Mouse (Mus musculus): ENCODE results near the gene Spdl1. TPM values are rescaled to one million over a fixed set of nuclear protein-coding genes. Genes with fewer than 3 reads are reported as not detected.

The Spdl1 gene
- polyA plus RNA-seq, 1 experiment from 2014 or later: 21.8 TPM

DNA sequence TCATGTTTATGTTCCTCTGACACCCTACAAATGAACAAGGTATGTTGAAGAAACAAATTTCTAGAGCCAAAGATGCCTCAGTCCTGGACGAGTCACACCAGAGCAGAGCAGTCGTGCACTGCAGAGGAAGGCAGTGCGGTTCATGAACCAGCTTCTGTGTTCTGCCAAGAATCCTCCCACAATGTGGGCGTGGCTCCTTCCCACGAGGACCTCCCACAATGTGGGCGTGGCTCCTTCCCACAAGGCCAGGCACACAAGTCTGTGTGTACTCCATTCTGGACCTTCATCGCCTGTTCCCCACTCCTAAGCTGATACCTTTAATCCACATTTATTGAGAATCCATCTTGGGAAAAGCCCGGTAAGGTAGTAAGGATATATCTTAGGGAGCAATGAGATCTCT is 41.6 kb downstream of the Spdl1 start:
- H3K27me3 ChIP-seq (ENCODE audit: control insufficient read depth, insufficient read depth, low read length): no peaks in the 10 kb centered on the region
- no peak overlapping the region for H3K27ac ChIP-seq (ENCODE audit: low read length)
- H3K36me3 ChIP-seq (ENCODE audit: control insufficient read depth, insufficient read depth, low read length): no peaks in the 10 kb centered on the region
- WGBS: 54% methylated on average over 8 of the region's 8 CpGs
- H3K4me2 ChIP-seq (replicated peaks; ENCODE audit: low read depth, low read length): no peak overlapping the region
- H3K9me3 ChIP-seq (ENCODE audit: control insufficient read depth, low read depth, low read length): no peaks in the 10 kb centered on the region
- no peak overlapping the region for H3K9ac ChIP-seq (replicated peaks; ENCODE audit: low read depth, low read length)
- H3K4me1 ChIP-seq (ENCODE audit: control insufficient read depth, insufficient read depth, low read length): no peaks in the 10 kb centered on the region
- ATAC-seq (ENCODE audit: insufficient number of reproducible peaks, insufficient read depth, low FRiP score, low read depth): no peak
- H3K4me3 ChIP-seq (ENCODE audit: low read depth, low read length): no peak overlapping the region

DNA sequence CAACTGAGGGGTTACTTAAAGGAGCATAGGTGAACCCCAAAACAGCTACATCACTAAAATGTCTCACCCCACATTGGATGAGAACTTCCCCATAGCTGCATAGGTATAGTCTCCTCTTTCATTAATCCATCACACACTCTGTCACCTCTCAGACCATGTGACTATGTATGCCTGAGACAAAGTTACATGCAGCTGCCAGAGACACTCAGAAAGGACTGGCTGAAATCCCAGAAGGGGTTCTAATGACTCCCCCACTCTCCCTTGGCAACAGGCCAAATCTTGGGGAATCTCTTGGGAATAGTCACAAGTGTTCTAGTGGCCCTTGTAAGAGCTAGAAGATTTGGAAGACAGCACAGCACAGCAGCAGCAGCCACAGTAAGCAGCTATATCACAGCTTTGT is 48.6 kb downstream of the Spdl1 start:
- ATAC-seq (ENCODE audit: insufficient number of reproducible peaks, insufficient read depth, low FRiP score, low read depth): no peak

GRCm38 (mm10) chr11:34783587-34784043 is 49.8 kb downstream of the Spdl1 start, which contains the start of gene Dock2:
Dock2 (minus strand) TSS chr11:34783892.
- no peak within 1 kb of the TSS for H3K4me2 ChIP-seq (replicated peaks; ENCODE audit: low read depth, low read length)

More for the DNA sequence above, 48.6 kb downstream of the Spdl1 start:
- no peak overlapping the region for H3K9ac ChIP-seq (replicated peaks; ENCODE audit: low read depth, low read length)
- no peak overlapping the region for H3K4me2 ChIP-seq (replicated peaks; ENCODE audit: low read depth, low read length)
- H3K27me3 ChIP-seq (ENCODE audit: control insufficient read depth, insufficient read depth, low read length): no peaks in the 10 kb centered on the region
- H3K4me3 ChIP-seq (ENCODE audit: low read depth, low read length): no peak overlapping the region
- H3K36me3 ChIP-seq (ENCODE audit: control insufficient read depth, insufficient read depth, low read length): no peaks in the 10 kb centered on the region
- no peaks in the 10 kb centered on the region for H3K9me3 ChIP-seq (ENCODE audit: control insufficient read depth, low read depth, low read length)
- H3K27ac ChIP-seq (ENCODE audit: low read length): no peak overlapping the region
- H3K4me1 ChIP-seq (ENCODE audit: control insufficient read depth, insufficient read depth, low read length): no peaks in the 10 kb centered on the region

GRCm38 (mm10) chr11:34782516-34783430 is 50.7 kb downstream of the Spdl1 start:
- WGBS: 70% methylated on average over 8 of the region's 8 CpGs
- Histone ChIP-seq H3K27ac (ENCODE audit: low read length) (no peak overlapping the region), H3K27me3 (ENCODE audit: control insufficient read depth, insufficient read depth, low read length) (no peaks in the 10 kb centered on the region), H3K9me3 (ENCODE audit: control insufficient read depth, low read depth, low read length) (no peaks in the 10 kb centered on the region), H3K9ac (replicated peaks; ENCODE audit: low read depth, low read length) (no peak overlapping the region), H3K4me2 (replicated peaks; ENCODE audit: low read depth, low read length) (no peak overlapping the region), H3K4me1 (ENCODE audit: control insufficient read depth, insufficient read depth, low read length) (no peaks in the 10 kb centered on the region), H3K36me3 (ENCODE audit: control insufficient read depth, insufficient read depth, low read length) (no peaks in the 10 kb centered on the region), H3K4me3 (ENCODE audit: low read depth, low read length) (no peak overlapping the region)
- no peak for ATAC-seq (ENCODE audit: insufficient number of reproducible peaks, insufficient read depth, low FRiP score, low read depth)

More at GRCm38 (mm10) chr11:34783587-34784043, 49.8 kb downstream of the Spdl1 start, which contains the start of gene Dock2:
- no peak within 1 kb of the TSS for H3K27ac ChIP-seq (ENCODE audit: low read length)
- no peak for ATAC-seq (ENCODE audit: insufficient number of reproducible peaks, insufficient read depth, low FRiP score, low read depth)
- H3K9ac ChIP-seq (replicated peaks; ENCODE audit: low read depth, low read length): no peak within 1 kb of the TSS
- H3K36me3 ChIP-seq (ENCODE audit: control insufficient read depth, insufficient read depth, low read length): no peaks in the 10 kb centered on the region
- WGBS: 86% methylated on average over 12 of the region's 12 CpGs
- H3K4me3 ChIP-seq (ENCODE audit: low read depth, low read length): no peak within 1 kb of the TSS
- no peaks in the 10 kb centered on the region for H3K27me3 ChIP-seq (ENCODE audit: control insufficient read depth, insufficient read depth, low read length)
- no peaks in the 10 kb centered on the region for H3K9me3 ChIP-seq (ENCODE audit: control insufficient read depth, low read depth, low read length)
- H3K4me1 ChIP-seq (ENCODE audit: control insufficient read depth, insufficient read depth, low read length): no peaks in the 10 kb centered on the region

DNA sequence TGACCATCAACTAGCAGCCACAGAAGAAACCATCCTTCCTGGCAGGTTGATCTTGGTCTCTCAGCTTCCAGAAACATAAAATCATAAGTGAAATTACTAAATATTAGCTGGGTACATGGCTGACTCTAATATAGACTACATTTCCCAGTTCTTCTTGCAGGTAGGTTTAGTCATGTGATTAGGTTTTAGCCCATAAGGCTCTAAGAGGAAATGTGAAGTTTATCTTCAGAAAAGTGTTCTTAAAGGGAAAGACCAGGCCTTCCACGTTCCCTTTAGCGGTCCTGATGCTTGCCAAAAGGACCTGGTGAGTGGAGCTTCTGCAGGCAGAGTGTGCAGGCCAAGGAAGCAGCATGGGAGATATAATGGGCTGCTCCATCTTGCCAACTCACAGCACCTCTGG is 52.7 kb downstream of the Spdl1 start:
- Histone ChIP-seq H3K4me3 (ENCODE audit: low read depth, low read length) (no peak overlapping the region), H3K9me3 (ENCODE audit: control insufficient read depth, low read depth, low read length) (no peaks in the 10 kb centered on the region), H3K4me2 (replicated peaks; ENCODE audit: low read depth, low read length) (no peak overlapping the region), H3K4me1 (ENCODE audit: control insufficient read depth, insufficient read depth, low read length) (no peaks in the 10 kb centered on the region), H3K27ac (ENCODE audit: low read length) (no peak overlapping the region), H3K36me3 (ENCODE audit: control insufficient read depth, insufficient read depth, low read length) (no peaks in the 10 kb centered on the region), H3K27me3 (ENCODE audit: control insufficient read depth, insufficient read depth, low read length) (no peaks in the 10 kb centered on the region), H3K9ac (replicated peaks; ENCODE audit: low read depth, low read length) (no peak overlapping the region)
- WGBS: 86% methylated on average over 2 of the region's 2 CpGs
- no peak for ATAC-seq (ENCODE audit: insufficient number of reproducible peaks, insufficient read depth, low FRiP score, low read depth)

GRCm38 (mm10) chr11:34779966-34780365 is 53.5 kb downstream of the Spdl1 start:
- H3K9ac ChIP-seq (replicated peaks; ENCODE audit: low read depth, low read length): no peak overlapping the region
- no peaks in the 10 kb centered on the region for H3K4me1 ChIP-seq (ENCODE audit: control insufficient read depth, insufficient read depth, low read length)
- 85% methylated on average over 4 of the region's 4 CpGs for WGBS
- no peaks in the 10 kb centered on the region for H3K9me3 ChIP-seq (ENCODE audit: control insufficient read depth, low read depth, low read length)
- no peak overlapping the region for H3K27ac ChIP-seq (ENCODE audit: low read length)
- H3K4me3 ChIP-seq (ENCODE audit: low read depth, low read length): no peak overlapping the region
- no peak for ATAC-seq (ENCODE audit: insufficient number of reproducible peaks, insufficient read depth, low FRiP score, low read depth)
- no peak overlapping the region for H3K4me2 ChIP-seq (replicated peaks; ENCODE audit: low read depth, low read length)
- no peaks in the 10 kb centered on the region for H3K27me3 ChIP-seq (ENCODE audit: control insufficient read depth, insufficient read depth, low read length)
- no peaks in the 10 kb centered on the region for H3K36me3 ChIP-seq (ENCODE audit: control insufficient read depth, insufficient read depth, low read length)

DNA sequence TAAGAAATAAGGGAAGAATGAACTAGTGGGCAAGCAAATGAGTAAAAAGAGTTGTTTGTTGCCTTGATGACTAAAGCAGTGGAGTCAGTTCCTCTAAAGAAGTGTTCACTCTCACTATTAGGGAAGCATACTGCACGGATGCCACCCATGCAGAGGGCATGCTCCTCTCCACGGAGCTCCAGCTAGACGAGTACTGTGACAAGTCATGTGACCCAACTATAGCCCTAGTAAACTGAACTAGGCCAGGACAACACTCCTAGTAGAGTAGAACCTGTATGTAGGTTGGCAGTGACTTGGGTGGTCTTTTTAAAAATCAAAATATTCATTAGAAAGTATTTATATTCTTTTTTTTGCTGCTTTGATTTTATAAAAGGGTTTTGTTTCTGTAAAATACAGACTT is 55.1 kb downstream of the Spdl1 start:
- H3K9ac ChIP-seq (replicated peaks; ENCODE audit: low read depth, low read length): no peak overlapping the region
- no peak for ATAC-seq (ENCODE audit: insufficient number of reproducible peaks, insufficient read depth, low FRiP score, low read depth)
- H3K4me1 ChIP-seq (ENCODE audit: control insufficient read depth, insufficient read depth, low read length): no peaks in the 10 kb centered on the region
- no peak overlapping the region for H3K4me3 ChIP-seq (ENCODE audit: low read depth, low read length)
- 81% methylated on average over 3 of the region's 3 CpGs for WGBS
- no peak overlapping the region for H3K4me2 ChIP-seq (replicated peaks; ENCODE audit: low read depth, low read length)
- no peaks in the 10 kb centered on the region for H3K36me3 ChIP-seq (ENCODE audit: control insufficient read depth, insufficient read depth, low read length)
- no peaks in the 10 kb centered on the region for H3K27me3 ChIP-seq (ENCODE audit: control insufficient read depth, insufficient read depth, low read length)
- H3K9me3 ChIP-seq (ENCODE audit: control insufficient read depth, low read depth, low read length): no peaks in the 10 kb centered on the region
- H3K27ac ChIP-seq (ENCODE audit: low read length): no peak overlapping the region

- H3K27ac ChIP-seq (ENCODE audit: low read length): no peak overlapping the region
- WGBS: 87% methylated on average over 4 of the region's 4 CpGs
- ATAC-seq (ENCODE audit: insufficient number of reproducible peaks, insufficient read depth, low FRiP score, low read depth): no peak
- no peak overlapping the region for H3K9ac ChIP-seq (replicated peaks; ENCODE audit: low read depth, low read length)
- no peak overlapping the region for H3K4me3 ChIP-seq (ENCODE audit: low read depth, low read length)
- H3K36me3 ChIP-seq (ENCODE audit: control insufficient read depth, insufficient read depth, low read length): no peaks in the 10 kb centered on the region
- H3K27me3 ChIP-seq (ENCODE audit: control insufficient read depth, insufficient read depth, low read length): no peaks in the 10 kb centered on the region
- H3K4me1 ChIP-seq (ENCODE audit: control insufficient read depth, insufficient read depth, low read length): no peaks in the 10 kb centered on the region
- H3K9me3 ChIP-seq (ENCODE audit: control insufficient read depth, low read depth, low read length): no peaks in the 10 kb centered on the region
- H3K4me2 ChIP-seq (replicated peaks; ENCODE audit: low read depth, low read length): no peak overlapping the region
Measured at GRCm38 (mm10) chr11:34777529-34777928, 55.9 kb downstream of the Spdl1 start.
